Mouse (Mus musculus) heart, adult 2 months (tissue): ENCODE measurements around the gene Cdkl3. TPM values are rescaled to one million over a fixed set of nuclear protein-coding genes. Genes with fewer than 3 reads are reported as not detected.

ENCODE experiments used
- DNase-seq, 2 experiments: peaks; one replicate each; pipeline ENCODE4 v3.0.0; 2021
- H3K27ac ChIP-seq: fragments of 200-600 bp; 2 replicates; pipeline ENCODE4 v1.8.1; 2022
- H3K27me3 ChIP-seq: fragments of 200-500 bp; 2 replicates; pipeline ENCODE4 v1.6.1; 2012; ENCODE audit warnings: mild to moderate bottlenecking, low read length, inconsistent platforms, mixed read lengths; ENCODE audit not compliant: control insufficient read depth, insufficient read depth
- H3K36me3 ChIP-seq: fragments of 200-500 bp; 2 replicates; pipeline ENCODE4 v1.6.1; 2012; ENCODE audit warnings: low read length, inconsistent platforms; ENCODE audit not compliant: control insufficient read depth, insufficient read depth
- H3K4me1 ChIP-seq: fragments of 200-500 bp; 2 replicates; pipeline ENCODE4 v1.6.1; 2011; ENCODE audit warnings: low read length; ENCODE audit not compliant: control insufficient read depth, insufficient read depth
- H3K4me3 ChIP-seq: fragments of 200-600 bp; 2 replicates; pipeline ENCODE4 v1.8.1; 2022
- H3K79me2 ChIP-seq: fragments of 200-500 bp; replicated peaks from 2 replicates; pipeline ENCODE4 v1.6.1; 2012; ENCODE audit warnings: mild to moderate bottlenecking, inconsistent platforms, low read length, moderate library complexity, mixed read lengths; ENCODE audit not compliant: control insufficient read depth, insufficient read depth
- H3K9ac ChIP-seq: fragments of 200-500 bp; 2 replicates; pipeline ENCODE4 v1.6.1; 2012; ENCODE audit warnings: low read depth, mild to moderate bottlenecking, control low read depth, inconsistent platforms, low read length, mixed read lengths
- CTCF ChIP-seq: fragments of 200-600 bp; IDR thresholded peaks from 2 replicates; pipeline ENCODE4 v1.8.1; 2022; ENCODE audit warnings: antibody characterized with exemption, mild to moderate bottlenecking, moderate library complexity
- EP300 ChIP-seq: fragments of 200-500 bp; IDR thresholded peaks from 2 replicates; pipeline ENCODE4 v1.6.1; 2011; ENCODE audit warnings: low read depth, low read length, control low read depth; ENCODE audit not compliant: insufficient read depth
- POLR2A ChIP-seq: fragments of 200-500 bp; IDR thresholded peaks from 2 replicates; pipeline ENCODE4 v1.6.1; 2011; ENCODE audit warnings: mild to moderate bottlenecking, low read depth, low read length, control low read depth; ENCODE audit not compliant: insufficient read depth
- WGBS: fragments of 180-500 bp; shearing (Covaris S2); methylation state at CpG from one replicate; pipeline ENCODE4 v1.1.7; 2018; 5-methylcytosine and 5-hydroxymethylcytosine counted together
- intact Hi-C: fragments of 180-260 bp; cut with DNase I; formaldehyde crosslinking; loops from one replicate; pipeline ENCODE4 v1.15.1; 2025
- polyA plus RNA-seq: library from polyadenylated mRNA; depleted of rRNA; stranded (reverse); fragments of >200 nt; gene quantifications from 2 replicates; pipeline ENCODE4 v1.2.3, GENCODE M21; 2012
- total RNA-seq, 2 experiments: library from RNA; stranded (reverse); gene quantifications; 2 replicates each; pipeline ENCODE4 v1.2.3; 2021

Gene Cdkl3
- total and polyA plus RNA-seq, 3 experiments: 3.0 to 5.2 (median 4.6) TPM

DNA sequence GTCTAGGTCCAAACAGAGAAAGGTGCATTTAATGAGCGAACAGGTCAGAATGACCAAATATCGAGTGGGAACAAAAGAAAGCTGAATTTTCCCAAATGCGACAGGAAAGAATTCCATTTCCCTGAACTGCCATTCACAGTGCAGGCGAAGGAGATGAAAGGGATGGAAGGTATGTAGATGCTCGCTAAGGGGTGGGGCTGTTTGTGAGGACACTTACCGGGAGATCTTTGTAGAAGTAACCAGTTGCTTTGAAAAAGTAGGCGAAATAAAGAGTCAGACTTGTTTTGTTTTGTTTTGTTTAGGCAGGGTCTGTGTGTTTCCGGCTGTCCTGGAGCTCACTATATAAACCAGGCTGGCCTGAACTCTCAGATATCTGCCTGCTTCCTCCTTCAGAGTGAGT, 28.3 kb downstream of the Cdkl3 start:
- no peaks in the 10 kb centered on the region; the same call in 1 of the 2 replicates for H3K36me3 ChIP-seq
- no peaks in the 10 kb centered on the region for H3K27me3 ChIP-seq
- no peak overlapping the region for H3K9ac ChIP-seq
- H3K79me2 ChIP-seq: no peaks in the 10 kb centered on the region
- H3K4me1 ChIP-seq: peaks cover 1% of the 10 kb centered on the region; the same call in 1 of the 2 replicates
- DNase-seq: no peak
- WGBS: 64% methylated on average over 8 of the region's 8 CpGs
- no peak overlapping the region for H3K4me3 ChIP-seq
- H3K27ac ChIP-seq: no peak overlapping the region
- TF ChIP-seq POLR2A (no peak), EP300 (no peak), CTCF (no peak)
- intact Hi-C loops: no loop called here

DNA sequence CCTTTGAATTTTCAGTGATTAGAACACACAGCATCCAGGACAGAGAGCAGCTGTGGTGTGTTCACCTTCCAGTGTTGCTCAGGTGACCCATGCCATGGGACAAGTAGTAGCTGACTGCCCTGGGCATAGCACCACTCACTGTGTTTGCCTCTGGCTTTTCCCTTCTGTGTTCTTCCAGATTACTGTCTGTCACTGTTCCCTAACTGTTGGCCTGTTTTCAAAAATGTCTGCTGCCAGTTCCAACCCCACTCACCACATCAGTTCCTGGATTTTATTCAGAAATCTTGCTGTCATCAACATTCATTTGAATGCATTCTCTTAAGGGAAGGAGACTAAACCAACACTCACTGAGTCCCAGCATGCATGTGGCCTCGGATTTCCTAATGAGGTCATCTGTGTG, 29.9 kb downstream of the Cdkl3 start:
- H3K4me1 ChIP-seq: peaks cover 1% of the 10 kb centered on the region; the same call in 1 of the 2 replicates
- no peak overlapping the region for H3K9ac ChIP-seq
- H3K27me3 ChIP-seq: no peaks in the 10 kb centered on the region
- H3K27ac ChIP-seq: no peak overlapping the region
- no peaks in the 10 kb centered on the region for H3K79me2 ChIP-seq
- DNase-seq: no peak
- TF ChIP-seq POLR2A: no peak
- TF ChIP-seq CTCF: no peak
- TF ChIP-seq EP300: no peak
- intact Hi-C loops: no loop called here
- H3K4me3 ChIP-seq: no peak overlapping the region
- H3K36me3 ChIP-seq: no peaks in the 10 kb centered on the region; the same call in 1 of the 2 replicates
- WGBS: 48% methylated on average over 1 of the region's 1 CpGs

GRCm38 (mm10) chr11:52035905-52036304, 31.9 kb downstream of the Cdkl3 start:
- H3K27ac ChIP-seq: no peak overlapping the region
- 63% methylated on average over 3 of the region's 3 CpGs for WGBS
- peaks cover 1% of the 10 kb centered on the region; the same call in 1 of the 2 replicates for H3K4me1 ChIP-seq
- no peaks in the 10 kb centered on the region for H3K27me3 ChIP-seq
- no peak for DNase-seq
- no peaks in the 10 kb centered on the region for H3K79me2 ChIP-seq
- no peak overlapping the region for H3K4me3 ChIP-seq
- H3K36me3 ChIP-seq: no peaks in the 10 kb centered on the region; the same call in 1 of the 2 replicates
- no peak overlapping the region for H3K9ac ChIP-seq
- intact Hi-C loops: no loop called here
- TF ChIP-seq EP300 (no peak), POLR2A (no peak), CTCF (no peak)

DNA sequence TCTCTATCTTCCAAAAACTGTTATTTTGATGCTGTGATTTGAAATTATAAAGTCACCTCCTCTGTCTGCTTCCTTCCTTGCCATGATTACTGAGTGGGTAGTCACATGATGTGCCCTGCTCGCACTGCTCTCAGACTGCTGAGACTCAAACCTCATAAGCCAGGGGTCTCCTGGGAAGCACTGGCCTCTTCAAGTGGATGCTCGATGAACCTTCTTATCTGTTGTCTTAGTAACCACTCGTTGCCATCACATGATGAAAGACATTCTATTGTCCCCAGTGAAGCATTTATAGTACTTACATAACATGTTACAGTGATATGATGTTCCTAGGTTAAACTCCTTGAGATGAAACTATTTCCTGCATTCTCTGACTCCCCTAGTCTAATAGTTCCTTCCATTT, 33.6 kb downstream of the Cdkl3 start:
- Histone ChIP-seq H3K27ac (no peak overlapping the region), H3K36me3 (no peaks in the 10 kb centered on the region; the same call in 1 of the 2 replicates), H3K79me2 (no peaks in the 10 kb centered on the region), H3K9ac (no peak overlapping the region), H3K27me3 (no peaks in the 10 kb centered on the region), H3K4me1 (peaks cover 1% of the 10 kb centered on the region; the same call in 1 of the 2 replicates), H3K4me3 (no peak overlapping the region)
- DNase-seq: no peak
- TF ChIP-seq POLR2A (no peak), EP300 (no peak), CTCF (no peak)
- 10% methylated on average over 3 of the region's 3 CpGs for WGBS
- intact Hi-C loops: no loop called here

DNA sequence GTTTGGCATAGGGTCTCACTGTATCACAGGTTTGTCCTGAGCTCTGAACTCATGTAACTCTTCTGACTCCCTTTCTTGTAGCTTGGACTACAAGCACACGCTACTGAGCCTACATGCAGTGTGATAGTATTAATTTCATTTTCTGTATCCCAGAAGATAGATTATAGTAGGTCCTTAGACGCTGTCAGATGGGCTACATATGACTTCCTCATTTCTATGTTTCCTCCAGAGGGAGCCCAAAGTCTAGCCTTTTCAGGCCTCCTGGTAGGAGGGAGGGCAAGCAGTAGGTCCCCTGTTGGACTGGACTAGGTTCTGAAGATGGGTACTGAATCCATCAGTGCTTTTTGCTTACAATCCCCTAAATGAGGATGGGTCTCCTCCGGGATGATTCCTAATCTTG, 39.2 kb downstream of the Cdkl3 start:
- Histone ChIP-seq H3K27ac (no peak overlapping the region), H3K9ac (no peak overlapping the region), H3K4me3 (no peak overlapping the region), H3K27me3 (no peaks in the 10 kb centered on the region), H3K4me1 (peaks cover 2% of the 10 kb centered on the region), H3K36me3 (no peaks in the 10 kb centered on the region), H3K79me2 (no peaks in the 10 kb centered on the region)
- peak; percentile 51 for TF ChIP-seq CTCF
- TF ChIP-seq EP300: no peak
- no peak for DNase-seq
- 72% methylated on average over 3 of the region's 3 CpGs for WGBS
- intact Hi-C loops: loop anchor here (5.0 kb wide), 1 partner anchor 179 kb away; no protein-coding TSS in a partner anchor

GRCm38 (mm10) chr11:52044156-52044555, 40.1 kb downstream of the Cdkl3 start:
- Histone ChIP-seq H3K9ac (no peak overlapping the region), H3K4me1 (peaks cover 2% of the 10 kb centered on the region), H3K36me3 (no peaks in the 10 kb centered on the region), H3K27ac (no peak overlapping the region), H3K27me3 (no peaks in the 10 kb centered on the region), H3K4me3 (no peak overlapping the region), H3K79me2 (no peaks in the 10 kb centered on the region)
- intact Hi-C loops: loop anchor here (5.0 kb wide), 1 partner anchor 178 kb away; no protein-coding TSS in a partner anchor
- DNase-seq: no peak
- TF ChIP-seq POLR2A: no peak
- no peak for TF ChIP-seq CTCF
- no peak for TF ChIP-seq EP300
